Mouse (Mus musculus): Measurements from ENCODE around the gene Zbtb16. TPM values are rescaled to one million over a fixed set of nuclear protein-coding genes. Genes with fewer than 3 reads are reported as not detected.

The Zbtb16 gene
- polyA plus RNA-seq, 1 experiment from 2014 or later, result 2.1 TPM

GRCm38 (mm10) chr9:48681193-48681592, 154.8 kb downstream of the Zbtb16 start:
- H3K4me2 ChIP-seq, result no peak overlapping the region

GRCm38 (mm10) chr9:48678426-48679358, 157.3 kb downstream of the Zbtb16 start:
- peak overlapping the region; percentile 37; the same call in 1 of the 2 replicates for H3K27ac ChIP-seq

More at GRCm38 (mm10) chr9:48681193-48681592, 154.8 kb downstream of the Zbtb16 start:
- Histone ChIP-seq H3K9ac (no peak overlapping the region), H3K4me3 (replicated peaks) (no peak overlapping the region), H3K27me3 (peaks cover 15% of the 10 kb centered on the region), H3K9me3 (replicated peaks) (no peaks in the 10 kb centered on the region), H3K4me1 (peaks cover 14% of the 10 kb centered on the region), H3K36me3 (no peaks in the 10 kb centered on the region), H3K27ac (no peak overlapping the region)
- no peak for ATAC-seq (replicated peaks; ENCODE audit: low FRiP score)
- WGBS, result 89% methylated on average over 8 of the region's 8 CpGs

GRCm38 (mm10) chr9:48675151-48675790, 160.8 kb downstream of the Zbtb16 start:
- Histone ChIP-seq H3K4me2 (no peak overlapping the region), H3K27ac (no peak overlapping the region), H3K36me3 (no peaks in the 10 kb centered on the region), H3K4me3 (replicated peaks) (no peak overlapping the region), H3K9me3 (replicated peaks) (no peaks in the 10 kb centered on the region), H3K4me1 (peaks cover 36% of the 10 kb centered on the region), H3K27me3 (peaks cover 26% of the 10 kb centered on the region; the same call in 1 of the 2 replicates), H3K9ac (no peak overlapping the region)
- 15% methylated on average over 11 of the region's 11 CpGs for WGBS
- ATAC-seq (replicated peaks; ENCODE audit: low FRiP score), result peak; percentile 52; the same call in 1 of the 2 replicates

More at GRCm38 (mm10) chr9:48678426-48679358, 157.3 kb downstream of the Zbtb16 start:
- Histone ChIP-seq H3K4me3 (replicated peaks) (no peak overlapping the region), H3K4me1 (peaks cover 33% of the 10 kb centered on the region), H3K36me3 (no peaks in the 10 kb centered on the region), H3K4me2 (peak overlapping the region; percentile 27; the same call in 1 of the 2 replicates), H3K9me3 (replicated peaks) (no peaks in the 10 kb centered on the region), H3K27me3 (peaks cover 17% of the 10 kb centered on the region), H3K9ac (no peak overlapping the region)
- 0 out of 2 replicates have a peak, but pooled peaks have one; percentile 15 for ATAC-seq (replicated peaks; ENCODE audit: low FRiP score)
- WGBS, result 25% methylated on average over 19 of the region's 19 CpGs

GRCm38 (mm10) chr9:48674359-48675015, 161.5 kb downstream of the Zbtb16 start:
- H3K9me3 ChIP-seq (replicated peaks), result no peaks in the 10 kb centered on the region
- H3K9ac ChIP-seq, result no peak overlapping the region
- WGBS, result 11% methylated on average over 11 of the region's 11 CpGs
- H3K27ac ChIP-seq, result no peak overlapping the region
- H3K4me1 ChIP-seq, result peaks cover 36% of the 10 kb centered on the region
- ATAC-seq (replicated peaks; ENCODE audit: low FRiP score), result 0 out of 2 replicates have a peak, but pooled peaks have one; percentile 10
- no peaks in the 10 kb centered on the region for H3K36me3 ChIP-seq
- no peak overlapping the region for H3K4me3 ChIP-seq (replicated peaks)
- peaks cover 26% of the 10 kb centered on the region; the same call in 1 of the 2 replicates for H3K27me3 ChIP-seq
- peak overlapping the region; percentile 1; the same call in 1 of the 2 replicates for H3K4me2 ChIP-seq

- Histone ChIP-seq H3K4me2 (no peak overlapping the region), H3K36me3 (no peaks in the 10 kb centered on the region), H3K9ac (no peak overlapping the region), H3K9me3 (replicated peaks) (no peaks in the 10 kb centered on the region), H3K4me3 (replicated peaks) (no peak overlapping the region), H3K27me3 (peaks cover 26% of the 10 kb centered on the region; the same call in 1 of the 2 replicates), H3K4me1 (peaks cover 30% of the 10 kb centered on the region), H3K27ac (no peak overlapping the region)
- no peak for ATAC-seq (replicated peaks; ENCODE audit: low FRiP score)
- WGBS, result 55% methylated on average over 5 of the region's 5 CpGs
Measured at GRCm38 (mm10) chr9:48673804-48674203, 162.2 kb downstream of the Zbtb16 start.

GRCm38 (mm10) chr9:48673213-48673612, 162.8 kb downstream of the Zbtb16 start:
- ATAC-seq (replicated peaks; ENCODE audit: low FRiP score), result no peak

GRCm38 (mm10) chr9:48671841-48672240, 164.2 kb downstream of the Zbtb16 start:
- ATAC-seq (replicated peaks; ENCODE audit: low FRiP score), result no peak
- no peaks in the 10 kb centered on the region for H3K9me3 ChIP-seq (replicated peaks)
- H3K36me3 ChIP-seq, result no peaks in the 10 kb centered on the region
- peaks cover 27% of the 10 kb centered on the region for H3K27me3 ChIP-seq
- H3K4me2 ChIP-seq, result no peak overlapping the region
- H3K4me3 ChIP-seq (replicated peaks), result no peak overlapping the region
- H3K4me1 ChIP-seq, result peaks cover 23% of the 10 kb centered on the region
- H3K27ac ChIP-seq, result no peak overlapping the region
- no peak overlapping the region for H3K9ac ChIP-seq

More at GRCm38 (mm10) chr9:48673213-48673612, 162.8 kb downstream of the Zbtb16 start:
- H3K27me3 ChIP-seq, result peaks cover 29% of the 10 kb centered on the region; the same call in 1 of the 2 replicates
- no peaks in the 10 kb centered on the region for H3K9me3 ChIP-seq (replicated peaks)
- H3K36me3 ChIP-seq, result no peaks in the 10 kb centered on the region
- H3K4me2 ChIP-seq, result no peak overlapping the region
- no peak overlapping the region for H3K27ac ChIP-seq
- peaks cover 24% of the 10 kb centered on the region for H3K4me1 ChIP-seq
- no peak overlapping the region for H3K9ac ChIP-seq
- 69% methylated on average over 6 of the region's 6 CpGs for WGBS
- no peak overlapping the region for H3K4me3 ChIP-seq (replicated peaks)

- no peaks in the 10 kb centered on the region for H3K9me3 ChIP-seq (replicated peaks)
- no peak overlapping the region for H3K4me3 ChIP-seq (replicated peaks)
- no peak overlapping the region for H3K27ac ChIP-seq
- no peaks in the 10 kb centered on the region for H3K36me3 ChIP-seq
- no peak for ATAC-seq (replicated peaks; ENCODE audit: low FRiP score)
- H3K27me3 ChIP-seq, result peaks cover 22% of the 10 kb centered on the region
- H3K9ac ChIP-seq, result no peak overlapping the region
- H3K4me2 ChIP-seq, result no peak overlapping the region
- 85% methylated on average over 13 of the region's 13 CpGs for WGBS
- peaks cover 18% of the 10 kb centered on the region for H3K4me1 ChIP-seq
Measured at GRCm38 (mm10) chr9:48670156-48670555, 165.9 kb downstream of the Zbtb16 start.

- no peaks in the 10 kb centered on the region for H3K36me3 ChIP-seq
- WGBS, result 81% methylated on average over 10 of the region's 10 CpGs
- H3K4me2 ChIP-seq, result no peak overlapping the region
- peaks cover 14% of the 10 kb centered on the region for H3K4me1 ChIP-seq
- no peak overlapping the region for H3K9ac ChIP-seq
- H3K27ac ChIP-seq, result no peak overlapping the region
- no peak for ATAC-seq (replicated peaks; ENCODE audit: low FRiP score)
- H3K9me3 ChIP-seq (replicated peaks), result no peaks in the 10 kb centered on the region
- H3K4me3 ChIP-seq (replicated peaks), result no peak overlapping the region
- H3K27me3 ChIP-seq, result peaks cover 25% of the 10 kb centered on the region
Measured at GRCm38 (mm10) chr9:48669672-48670071, 166.3 kb downstream of the Zbtb16 start.

GRCm38 (mm10) chr9:48666702-48667101, 169.3 kb downstream of the Zbtb16 start:
- Histone ChIP-seq H3K4me3 (replicated peaks) (no peak overlapping the region), H3K9me3 (replicated peaks) (no peaks in the 10 kb centered on the region), H3K36me3 (no peaks in the 10 kb centered on the region), H3K4me2 (no peak overlapping the region), H3K4me1 (peaks cover 11% of the 10 kb centered on the region), H3K9ac (no peak overlapping the region), H3K27ac (no peak overlapping the region), H3K27me3 (peaks cover 37% of the 10 kb centered on the region)
- 94% methylated on average over 3 of the region's 3 CpGs for WGBS
- ATAC-seq (replicated peaks; ENCODE audit: low FRiP score), result no peak

GRCm38 (mm10) chr9:48663052-48663433, 173.0 kb downstream of the Zbtb16 start:
- no peak overlapping the region for H3K9ac ChIP-seq
- no peak overlapping the region for H3K4me3 ChIP-seq (replicated peaks)
- H3K4me1 ChIP-seq, result peaks cover 18% of the 10 kb centered on the region
- H3K27ac ChIP-seq, result no peak overlapping the region
- H3K36me3 ChIP-seq, result no peaks in the 10 kb centered on the region
- H3K27me3 ChIP-seq, result peaks cover 33% of the 10 kb centered on the region
- 47% methylated on average over 13 of the region's 13 CpGs for WGBS
- H3K9me3 ChIP-seq (replicated peaks), result no peaks in the 10 kb centered on the region
- H3K4me2 ChIP-seq, result no peak overlapping the region
- 0 out of 2 replicates have a peak, but pooled peaks have one; percentile 29 for ATAC-seq (replicated peaks; ENCODE audit: low FRiP score)
